Mouse (Mus musculus) heart, postnatal 0 days (tissue): ENCODE results near the gene Tmem203. TPM values are rescaled to one million over a fixed set of nuclear protein-coding genes. Genes with fewer than 3 reads are reported as not detected.

Experiments
- ATAC-seq: fragments of 200-750 bp; cut with Nextera tagmentation; 2 replicates; pipeline ENCODE4 v1.8.0; 2017; ENCODE audit warnings: low read depth, moderate number of reproducible peaks, moderate library complexity; ENCODE audit not compliant: insufficient read depth
- DNase-seq: peaks from one replicate; pipeline ENCODE4 v3.0.0-alpha.2; 2016; ENCODE audit warnings: low spot score
- H3K27ac ChIP-seq: fragments of 300-500 bp; sonication (generic); 2 replicates; pipeline ENCODE4 v1.5.1; 2014; ENCODE audit warnings: low read depth, mild to moderate bottlenecking
- H3K27me3 ChIP-seq: fragments of 300-500 bp; sonication (generic); 2 replicates; pipeline ENCODE4 v1.6.1; 2014; ENCODE audit warnings: low read length, mixed read lengths; ENCODE audit not compliant: control insufficient read depth, insufficient read depth
- H3K36me3 ChIP-seq: fragments of 300-500 bp; sonication (generic); replicated peaks from 2 replicates; pipeline ENCODE4 v1.6.1; 2014; ENCODE audit warnings: low read length, mixed read lengths; ENCODE audit not compliant: control insufficient read depth, insufficient read depth
- H3K4me1 ChIP-seq: fragments of 300-500 bp; sonication (generic); 2 replicates; pipeline ENCODE4 v1.6.1; 2014; ENCODE audit warnings: antibody characterized with exemption; ENCODE audit not compliant: control insufficient read depth, insufficient read depth
- H3K4me2 ChIP-seq: fragments of 300-500 bp; sonication (generic); 2 replicates; pipeline ENCODE4 v1.6.1; 2014; ENCODE audit warnings: low read depth, mild to moderate bottlenecking, low read length, moderate library complexity
- H3K4me3 ChIP-seq: fragments of 300-500 bp; sonication (generic); 2 replicates; pipeline ENCODE4 v1.5.1; 2014; ENCODE audit warnings: low read depth, low read length
- H3K9ac ChIP-seq: fragments of 300-500 bp; sonication (generic); replicated peaks from 2 replicates; pipeline ENCODE4 v1.6.1; 2014; ENCODE audit warnings: low read depth, low read length, mixed read lengths
- H3K9me3 ChIP-seq: fragments of 300-500 bp; sonication (generic); replicated peaks from 2 replicates; pipeline ENCODE4 v1.6.1; 2016; ENCODE audit warnings: low read length; ENCODE audit not compliant: control insufficient read depth
- CTCF ChIP-seq: IDR thresholded peaks from 2 replicates; pipeline ENCODE4 v1.5.1; 2016; ENCODE audit warnings: antibody characterized with exemption, control low read depth, low read depth
- EP300 ChIP-seq: IDR thresholded peaks from 2 replicates; pipeline ENCODE4 v1.6.1; 2016; ENCODE audit warnings: antibody characterized with exemption, low read depth
- WGBS: fragments of 180-500 bp; shearing (Covaris S2); extraction: QIAGEN DNeasy Blood & Tissue Kit; methylation state at CpG from one replicate; pipeline ENCODE4 v1.1.7; 2014; 5-methylcytosine and 5-hydroxymethylcytosine counted together
- polyA plus RNA-seq: library from polyadenylated mRNA; unstranded; fragments of >200 nt; fragmentation: Nextera tagmentation; extraction: Ambion mirVana; gene quantifications from 2 replicates; pipeline ENCODE4 v1.2.1, GENCODE M21; 2015
- total RNA-seq: library from RNA; depleted of rRNA; stranded (reverse); fragments of >200 nt; gene quantifications from 2 replicates; pipeline ENCODE4 v1.2.3, GENCODE M21; 2014; ENCODE audit warnings: low replicate concordance

Tmem203 gene
- total and polyA plus RNA-seq, 2 experiments from 2014 or later, result 25.6 to 42.0 TPM

- H3K9me3 ChIP-seq, result no peaks in the 10 kb centered on the region
- ATAC-seq (no peak), DNase-seq (no peak)
- TF ChIP-seq EP300 (no peak), CTCF (no peak)
- H3K4me3 ChIP-seq, result no peak overlapping the region
- no peak overlapping the region for H3K27ac ChIP-seq
- no peak overlapping the region for H3K9ac ChIP-seq
- H3K36me3 ChIP-seq, result peaks cover 13% of the 10 kb centered on the region
- 65% methylated on average over 3 of the region's 3 CpGs for WGBS
- H3K4me2 ChIP-seq, result no peak overlapping the region
- H3K4me1 ChIP-seq, result peaks cover 28% of the 10 kb centered on the region
- H3K27me3 ChIP-seq, result no peaks in the 10 kb centered on the region
Observed at GRCm38 (mm10) chr2:25264851-25265250, 9.6 kb downstream of the Tmem203 start.

- Histone ChIP-seq H3K4me2 (peak overlapping the region; percentile 17; the same call in 1 of the 2 replicates), H3K9ac (0 out of 2 replicates have a peak overlapping the region, but pooled peaks have one; percentile 32), H3K4me3 (no peak overlapping the region), H3K36me3 (peaks cover 22% of the 10 kb centered on the region), H3K27ac (no peak overlapping the region), H3K4me1 (peaks cover 30% of the 10 kb centered on the region), H3K9me3 (no peaks in the 10 kb centered on the region), H3K27me3 (no peaks in the 10 kb centered on the region)
- no peak for TF ChIP-seq CTCF
- TF ChIP-seq EP300, result no peak
- no peak for DNase-seq
- no peak for ATAC-seq
- WGBS, result 56% methylated on average over 6 of the region's 6 CpGs
Observed at GRCm38 (mm10) chr2:25265897-25266656, 10.8 kb downstream of the Tmem203 start.

- ATAC-seq, result no peak
- peaks cover 35% of the 10 kb centered on the region for H3K4me1 ChIP-seq
- no peak overlapping the region for H3K27ac ChIP-seq
- H3K27me3 ChIP-seq, result no peaks in the 10 kb centered on the region
- no peak for DNase-seq
- H3K36me3 ChIP-seq, result peaks cover 22% of the 10 kb centered on the region
- no peak overlapping the region for H3K9ac ChIP-seq
- TF ChIP-seq CTCF (no peak), EP300 (no peak)
- H3K4me2 ChIP-seq, result no peak overlapping the region
- 31% methylated on average over 2 of the region's 2 CpGs for whole genome bisulfite sequencing
- H3K4me3 ChIP-seq, result no peak overlapping the region
- no peaks in the 10 kb centered on the region for H3K9me3 ChIP-seq
Observed at GRCm38 (mm10) chr2:25266720-25267119, 11.5 kb downstream of the Tmem203 start.

GRCm38 (mm10) chr2:25267241-25267640, 12.0 kb downstream of the Tmem203 start:
- H3K27me3 ChIP-seq, result no peaks in the 10 kb centered on the region
- no peak overlapping the region for H3K4me3 ChIP-seq
- no peak overlapping the region for H3K27ac ChIP-seq
- H3K9me3 ChIP-seq, result no peaks in the 10 kb centered on the region
- no peak for ATAC-seq
- TF ChIP-seq EP300 (no peak), CTCF (no peak)
- H3K9ac ChIP-seq, result no peak overlapping the region
- peaks cover 22% of the 10 kb centered on the region for H3K36me3 ChIP-seq
- no peak for DNase-seq
- H3K4me1 ChIP-seq, result peaks cover 35% of the 10 kb centered on the region
- no peak overlapping the region for H3K4me2 ChIP-seq

- no peaks in the 10 kb centered on the region for H3K9me3 ChIP-seq
- 57% methylated on average over 4 of the region's 4 CpGs for WGBS
- no peak overlapping the region for H3K4me3 ChIP-seq
- TF ChIP-seq EP300 (no peak), CTCF (no peak)
- DNase-seq (no peak), ATAC-seq (no peak)
- H3K27me3 ChIP-seq, result no peaks in the 10 kb centered on the region
- H3K27ac ChIP-seq, result no peak overlapping the region
- peaks cover 36% of the 10 kb centered on the region for H3K4me1 ChIP-seq
- peaks cover 22% of the 10 kb centered on the region for H3K36me3 ChIP-seq
- H3K4me2 ChIP-seq, result no peak overlapping the region
- H3K9ac ChIP-seq, result no peak overlapping the region
Observed at GRCm38 (mm10) chr2:25267746-25268309, 12.6 kb downstream of the Tmem203 start.
